Mouse (Mus musculus) midbrain, postnatal 0 days (tissue): ENCODE results near the gene Nmu. TPM values are rescaled to one million over a fixed set of nuclear protein-coding genes. Genes with fewer than 3 reads are reported as not detected.
A peak's percentile ranks its signal among the peaks of the same experiment; 100 is the strongest.

Source experiments
- ATAC-seq: fragments of 200-750 bp; cut with Nextera tagmentation; 2 replicates; pipeline ENCODE4 v1.8.0; 2017; ENCODE audit warnings: moderate number of reproducible peaks, mild to moderate bottlenecking, moderate TSS enrichment, moderate library complexity; ENCODE audit not compliant: low FRiP score
- DNase-seq: peaks from one replicate; pipeline ENCODE4 v3.0.0-alpha.2; 2015; ENCODE audit warnings: low spot score
- H3K27ac ChIP-seq: fragments of 300-500 bp; sonication (generic); 2 replicates; pipeline ENCODE4 v1.5.1; 2014; ENCODE audit warnings: low read depth, mild to moderate bottlenecking, low read length, mixed read lengths
- H3K27me3 ChIP-seq: fragments of 300-500 bp; sonication (generic); 2 replicates; pipeline ENCODE4 v1.6.1; 2014; ENCODE audit warnings: low read length, control low read depth, mixed read lengths; ENCODE audit not compliant: insufficient read depth
- H3K36me3 ChIP-seq: fragments of 300-500 bp; sonication (generic); 2 replicates; pipeline ENCODE4 v1.6.1; 2014; ENCODE audit warnings: low read length, control low read depth, mixed read lengths; ENCODE audit not compliant: insufficient read depth
- H3K4me1 ChIP-seq: fragments of 300-500 bp; sonication (generic); 2 replicates; pipeline ENCODE4 v1.6.1; 2014; ENCODE audit warnings: mild to moderate bottlenecking, control low read depth, antibody characterized with exemption, low read length, mixed read lengths; ENCODE audit not compliant: insufficient read depth
- H3K4me2 ChIP-seq: fragments of 300-500 bp; sonication (generic); 2 replicates; pipeline ENCODE4 v1.6.1; 2014; ENCODE audit warnings: low read depth, mild to moderate bottlenecking, low read length, mixed read lengths; ENCODE audit not compliant: poor library complexity, severe bottlenecking
- H3K4me3 ChIP-seq: fragments of 300-500 bp; sonication (generic); 2 replicates; pipeline ENCODE4 v1.5.1; 2014; ENCODE audit warnings: low read depth, mild to moderate bottlenecking, low read length, moderate library complexity
- H3K9ac ChIP-seq: fragments of 300-500 bp; sonication (generic); replicated peaks from 2 replicates; pipeline ENCODE4 v1.6.1; 2014; ENCODE audit warnings: mild to moderate bottlenecking, low read length, moderate library complexity, mixed read lengths; ENCODE audit not compliant: poor library complexity, severe bottlenecking
- H3K9me3 ChIP-seq: fragments of 300-500 bp; sonication (generic); 2 replicates; pipeline ENCODE4 v1.6.1; 2016; ENCODE audit warnings: low read length, control low read depth
- CTCF ChIP-seq: IDR thresholded peaks from 2 replicates; pipeline ENCODE4 v1.5.1; 2016; ENCODE audit warnings: antibody characterized with exemption, mild to moderate bottlenecking
- WGBS: fragments of 180-500 bp; shearing (Covaris S2); extraction: QIAGEN DNeasy Blood & Tissue Kit; methylation state at CpG from one replicate; pipeline ENCODE4 v1.1.7; 2014; 5-methylcytosine and 5-hydroxymethylcytosine counted together
- polyA plus RNA-seq: library from polyadenylated mRNA; unstranded; fragments of >200 nt; fragmentation: Nextera tagmentation; extraction: Ambion mirVana; gene quantifications from 2 replicates; pipeline ENCODE4 v1.2.1, GENCODE M21; 2015
- total RNA-seq: library from RNA; depleted of rRNA; stranded (reverse); fragments of >200 nt; gene quantifications from 2 replicates; pipeline ENCODE4 v1.2.3, GENCODE M21; 2014

The Nmu gene
- total and polyA plus RNA-seq, 2 experiments from 2014 or later: 1.1 TPM; not detected in 1

DNA sequence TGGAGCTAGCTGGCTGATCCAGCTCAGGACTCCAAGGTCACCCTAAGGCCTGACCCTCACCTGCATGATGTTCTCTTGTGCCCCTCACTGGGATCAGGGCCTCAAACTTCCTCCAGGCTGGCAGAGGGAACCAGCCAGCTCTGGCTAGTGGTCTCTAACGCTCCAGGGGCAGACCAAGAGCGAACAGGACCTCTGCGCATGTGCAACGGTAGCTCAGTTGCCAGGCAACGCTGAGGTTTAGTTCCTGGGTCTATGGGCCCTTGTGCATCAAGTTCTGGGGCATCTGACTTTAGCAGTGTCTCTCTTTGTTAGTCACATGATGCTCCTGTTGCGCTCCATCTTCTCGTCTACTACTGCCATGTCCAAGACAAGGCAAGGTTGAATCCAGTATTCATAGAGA, 32.6 kb downstream of the Nmu start, which contains the start of gene Pdcl2:
TSS of gene Pdcl2 (minus strand) at position 204 of the 400 bp plus-strand sequence.
- H3K27me3 ChIP-seq: no peaks in the 10 kb centered on the region
- no peaks in the 10 kb centered on the region for H3K9me3 ChIP-seq
- ATAC-seq (no peak), DNase-seq (no peak)
- H3K9ac ChIP-seq: no peak within 1 kb of the TSS
- no peaks in the 10 kb centered on the region for H3K36me3 ChIP-seq
- H3K27ac ChIP-seq: no peak within 1 kb of the TSS
- H3K4me1 ChIP-seq: no peaks in the 10 kb centered on the region
- no peak for TF ChIP-seq CTCF
- 92% methylated on average over 7 of the region's 7 CpGs for WGBS
- no peak within 1 kb of the TSS for H3K4me2 ChIP-seq
- no peak within 1 kb of the TSS for H3K4me3 ChIP-seq

DNA sequence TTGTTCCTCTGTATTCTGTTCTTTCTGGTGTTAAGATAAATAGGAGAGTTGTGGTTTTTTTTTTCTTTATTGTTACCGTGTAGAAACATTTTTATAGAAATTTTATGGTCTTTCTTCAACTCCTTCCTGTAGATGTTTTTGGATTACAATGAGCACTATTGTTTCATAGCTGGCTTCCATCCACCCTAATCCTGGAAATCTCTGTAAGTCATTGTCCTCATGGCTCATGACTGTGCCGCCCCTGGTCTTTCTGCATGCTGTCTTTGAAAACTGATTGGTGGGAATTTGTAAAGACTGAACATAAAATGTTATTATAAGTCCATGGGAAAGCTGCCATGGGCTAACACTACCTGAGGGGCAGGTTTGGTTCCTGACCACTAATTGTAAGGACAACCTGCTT, 36.3 kb downstream of the Nmu start:
- Histone ChIP-seq H3K4me1 (no peaks in the 10 kb centered on the region), H3K27ac (no peak overlapping the region), H3K9ac (no peak overlapping the region), H3K36me3 (no peaks in the 10 kb centered on the region), H3K4me3 (no peak overlapping the region), H3K4me2 (no peak overlapping the region), H3K27me3 (no peaks in the 10 kb centered on the region), H3K9me3 (no peaks in the 10 kb centered on the region)
- no peak for ATAC-seq
- no peak for DNase-seq
- no peak for TF ChIP-seq CTCF
- 48% methylated on average over 2 of the region's 2 CpGs for WGBS

DNA sequence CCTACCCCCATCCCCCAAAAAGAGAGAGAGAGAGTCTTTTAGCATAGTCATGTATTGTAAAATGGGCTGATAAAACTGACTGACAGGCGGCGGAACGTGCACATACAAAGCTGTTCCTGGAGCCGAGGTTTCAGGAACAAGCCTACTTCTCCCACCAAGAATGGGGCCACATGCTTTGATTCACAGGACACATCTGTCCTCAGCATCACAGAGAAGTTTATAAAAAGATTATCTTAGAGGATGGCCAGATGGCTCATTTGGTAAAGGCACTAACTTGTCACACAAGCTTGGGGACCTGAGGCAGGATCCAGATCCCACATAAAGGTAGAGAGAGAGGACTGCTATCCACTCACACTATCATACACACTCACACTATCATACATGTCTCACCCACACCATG, 38.5 kb downstream of the Nmu start:
- Histone ChIP-seq H3K4me2 (no peak overlapping the region), H3K9me3 (no peaks in the 10 kb centered on the region), H3K9ac (no peak overlapping the region), H3K4me3 (no peak overlapping the region), H3K36me3 (no peaks in the 10 kb centered on the region), H3K27ac (no peak overlapping the region), H3K27me3 (no peaks in the 10 kb centered on the region), H3K4me1 (no peaks in the 10 kb centered on the region)
- no peak for ATAC-seq
- 85% methylated on average over 4 of the region's 4 CpGs for WGBS
- no peak for DNase-seq
- no peak for TF ChIP-seq CTCF

- WGBS: 26% methylated on average over 11 of the region's 11 CpGs
- no peak for TF ChIP-seq CTCF
Measured at GRCm38 (mm10) chr5:76321249-76322196, 42.1 kb downstream of the Nmu start.

DNA sequence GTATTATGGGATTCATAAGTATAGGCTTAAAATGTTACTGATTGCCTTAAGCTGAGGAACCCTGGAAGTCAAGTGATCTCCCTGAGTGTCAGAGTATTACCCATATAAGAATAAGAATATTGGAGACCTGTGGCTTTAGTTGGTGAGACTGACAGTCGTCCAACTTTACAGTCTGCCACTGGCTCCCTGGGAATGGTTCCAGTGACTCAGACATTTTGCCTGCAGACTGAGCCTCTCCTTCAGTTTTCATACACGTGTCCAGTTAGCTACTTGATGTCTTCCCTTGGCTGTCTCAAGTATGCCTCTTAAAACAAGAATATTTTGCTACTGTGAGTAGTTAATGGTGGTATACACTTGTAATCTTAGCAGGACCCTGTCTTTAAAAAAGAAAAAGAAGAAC, 55.4 kb downstream of the Nmu start:
- ATAC-seq: no peak
- no peak overlapping the region for H3K9ac ChIP-seq
- no peaks in the 10 kb centered on the region for H3K4me1 ChIP-seq
- H3K27ac ChIP-seq: no peak overlapping the region
- no peak overlapping the region for H3K4me3 ChIP-seq
- no peaks in the 10 kb centered on the region for H3K36me3 ChIP-seq
- DNase-seq: no peak
- no peaks in the 10 kb centered on the region for H3K9me3 ChIP-seq
- H3K4me2 ChIP-seq: no peak overlapping the region
- 71% methylated on average over 2 of the region's 2 CpGs for WGBS
- H3K27me3 ChIP-seq: no peaks in the 10 kb centered on the region
- no peak for TF ChIP-seq CTCF

More at GRCm38 (mm10) chr5:76321249-76322196, 42.1 kb downstream of the Nmu start:
- Histone ChIP-seq H3K9ac (no peak overlapping the region), H3K27ac (no peak overlapping the region), H3K27me3 (no peaks in the 10 kb centered on the region), H3K4me2 (no peak overlapping the region), H3K4me1 (no peaks in the 10 kb centered on the region), H3K4me3 (no peak overlapping the region), H3K36me3 (no peaks in the 10 kb centered on the region), H3K9me3 (no peaks in the 10 kb centered on the region)
- ATAC-seq (no peak), DNase-seq (peak; percentile 16)

GRCm38 (mm10) chr5:76306261-76306660, 57.3 kb downstream of the Nmu start:
- ATAC-seq: no peak
- Histone ChIP-seq H3K36me3 (no peaks in the 10 kb centered on the region), H3K4me2 (no peak overlapping the region), H3K4me1 (peaks cover 5% of the 10 kb centered on the region; the same call in 1 of the 2 replicates), H3K9me3 (no peaks in the 10 kb centered on the region), H3K27ac (no peak overlapping the region), H3K27me3 (no peaks in the 10 kb centered on the region), H3K4me3 (no peak overlapping the region), H3K9ac (no peak overlapping the region)
- WGBS: 74% methylated on average over 3 of the region's 3 CpGs
- TF ChIP-seq CTCF: no peak
- DNase-seq: no peak
